Mouse (Mus musculus) CH12.LX (cell line): Measurements from ENCODE around the gene Gm17364. TPM values are rescaled to one million over a fixed set of nuclear protein-coding genes. Genes with fewer than 3 reads are reported as not detected.
"Not testable (repeated sequence)": the region's sequence is repeated elsewhere in the genome, so short reads cannot be mapped to it uniquely, and the experiment has no call there.

Source experiments
- DNase-seq: peaks from one replicate; pipeline ENCODE4 v3.0.0-alpha.2; 2013; ENCODE audit errors: extremely low read depth
- H3K27ac ChIP-seq: 2 replicates; pipeline ENCODE4 v1.5.1; 2012; ENCODE audit warnings: low read depth, mild to moderate bottlenecking, control low read depth, moderate library complexity; ENCODE audit not compliant: insufficient read depth
- H3K27me3 ChIP-seq: replicated peaks from 2 replicates; pipeline ENCODE3; 2012; ENCODE audit warnings: inconsistent platforms
- H3K36me3 ChIP-seq, 2 experiments: replicated peaks in 1 of 2; 2 replicates each; pipeline versions ENCODE3 to v1.6.1; 2012; ENCODE audit warnings: inconsistent platforms in 1 of 2, low read length in 1 of 2, mild to moderate bottlenecking in 1 of 2, mixed read lengths in 1 of 2, moderate library complexity in 1 of 2; ENCODE audit not compliant: control insufficient read depth in 1 of 2, insufficient read depth in 1 of 2
- H3K4me1 ChIP-seq, 2 experiments: 2 replicates each; pipeline ENCODE4 v1.6.1; 2012; ENCODE audit warnings: inconsistent platforms in 1 of 2, moderate library complexity in 1 of 2; ENCODE audit not compliant: insufficient read depth in 2 of 2, control insufficient read depth in 1 of 2
- H3K4me2 ChIP-seq: 2 replicates; pipeline ENCODE4 v1.6.1; 2012; ENCODE audit warnings: low read depth, mild to moderate bottlenecking, control low read depth; ENCODE audit not compliant: poor library complexity, insufficient read depth, severe bottlenecking
- H3K4me3 ChIP-seq, 3 experiments: fragments of 150-350 bp in 1 of 3; sonication (generic) in 1 of 3; replicated peaks in 1 of 3; 2 replicates each; pipeline versions ENCODE3 to v1.5.1; 2011 to 2012; ENCODE audit warnings: low read depth in 2 of 3, low read length in 2 of 3, mild to moderate bottlenecking in 2 of 3, moderate library complexity in 2 of 3, control low read depth in 1 of 3, improper control_type of control experiment in 1 of 3, inconsistent platforms in 1 of 3, mixed read lengths in 1 of 3; ENCODE audit not compliant: poor library complexity in 1 of 3
- H3K79me2 ChIP-seq: replicated peaks from 2 replicates; pipeline ENCODE4 v1.6.1; 2012; ENCODE audit warnings: mild to moderate bottlenecking, moderate library complexity; ENCODE audit not compliant: control insufficient read depth, poor library complexity, insufficient read depth, severe bottlenecking; ENCODE audit errors: extremely low read depth
- H3K9ac ChIP-seq: 2 replicates; pipeline ENCODE4 v1.6.1; 2012; ENCODE audit warnings: low read depth, mild to moderate bottlenecking, control low read depth, moderate library complexity; ENCODE audit not compliant: insufficient read depth
- H3K9me3 ChIP-seq: replicated peaks from 2 replicates; pipeline ENCODE3; 2012; ENCODE audit warnings: low read length, inconsistent platforms, mixed read lengths
- E2F4 ChIP-seq: IDR thresholded peaks from 2 replicates; pipeline ENCODE4 v1.6.1; 2011; ENCODE audit warnings: low read depth, low read length, improper control_type of control experiment; ENCODE audit not compliant: insufficient replicate concordance
- EP300 ChIP-seq: IDR thresholded peaks from 2 replicates; pipeline ENCODE4 v1.6.1; 2011; ENCODE audit warnings: low read length, improper control_type of control experiment
- JUN ChIP-seq: IDR thresholded peaks from 2 replicates; pipeline ENCODE4 v1.6.1; 2011; ENCODE audit warnings: low read depth, mild to moderate bottlenecking, low read length, improper control_type of control experiment, moderate library complexity; ENCODE audit not compliant: insufficient read depth
- KAT2A ChIP-seq: IDR thresholded peaks from 2 replicates; pipeline ENCODE4 v1.6.1; 2012; ENCODE audit warnings: low read length, improper control_type of control experiment, inconsistent platforms; ENCODE audit not compliant: insufficient replicate concordance
- MYC ChIP-seq: IDR thresholded peaks from 2 replicates; pipeline ENCODE4 v1.6.1; 2011; ENCODE audit warnings: low read depth, mild to moderate bottlenecking, improper control_type of control experiment, low read length
- USF1 ChIP-seq: IDR thresholded peaks from 2 replicates; pipeline ENCODE4 v1.6.1; 2014; ENCODE audit warnings: low read depth, mild to moderate bottlenecking, inconsistent platforms, low read length, improper control_type of control experiment
- ZKSCAN1 ChIP-seq: IDR thresholded peaks from 2 replicates; pipeline ENCODE4 v1.6.1; 2012; ENCODE audit warnings: low read depth, inconsistent platforms, low read length, improper control_type of control experiment, borderline replicate concordance
- ZNF384 ChIP-seq: IDR thresholded peaks from 2 replicates; pipeline ENCODE4 v1.6.1; 2012; ENCODE audit warnings: low read depth, low read length, improper control_type of control experiment, inconsistent platforms
- dilution Hi-C: fragments of 300-500 bp; cut with MboI; formaldehyde crosslinking; loops from 2 replicates; pipeline ENCODE4 v1.14.3; 2020; ENCODE audit warnings: low sequenced_read_pairs; ENCODE audit not compliant: extremely low pct_unique_long_range_greater_than_20kb, extremely low pct_ligation_motif_present
- in situ Hi-C: fragments of 300-500 bp; cut with MboI; formaldehyde crosslinking; loops from 3 replicates; pipeline ENCODE4 v1.14.3; 2019; ENCODE audit warnings: low sequenced_read_pairs, low pct_ligation_motif_present, low pct_unique_long_range_greater_than_20kb, mixed read lengths
- polyA plus RNA-seq: library from polyadenylated mRNA; unstranded; fragments of >175 nt; gene quantifications from 2 replicates; pipeline ENCODE4 v1.2.1, GENCODE M21; 2012; ENCODE audit warnings: low read depth; ENCODE audit not compliant: insufficient read length
- total RNA-seq, 2 experiments: library from RNA; depleted of rRNA; stranded (reverse); fragments of 300-350 nt in 1 of 2; fragments of >200 nt in 1 of 2; gene quantifications; 2 replicates each; pipeline ENCODE4 v1.2.3; 2012 to 2014

Gm17364 gene
- total and polyA plus RNA-seq, 3 experiments: 17.3 TPM; not detected in 2

GRCm38 (mm10) chr13:41263304-41264006, 10.3 kb downstream of the Gm17364 start:
- peaks cover 6% of the 10 kb centered on the region for H3K9me3 ChIP-seq
- H3K4me3 ChIP-seq: no peak overlapping the region
- peaks cover 0 to 12% of the 10 kb centered on the region in 2 experiments for H3K36me3 ChIP-seq
- TF ChIP-seq EP300 (no peak), E2F4 (no peak), ZNF384 (no peak)
- no peaks in the 10 kb centered on the region for H3K27me3 ChIP-seq
- peaks cover 8 to 28% of the 10 kb centered on the region in 2 experiments for H3K4me1 ChIP-seq
- no peak overlapping the region for H3K9ac ChIP-seq
- DNase-seq: no peak
- dilution Hi-C loops (no loop called here), in situ Hi-C loops (no loop called here)
- no peak overlapping the region for H3K4me2 ChIP-seq
- no peaks in the 10 kb centered on the region; the same call in 1 of the 2 replicates for H3K79me2 ChIP-seq
- H3K27ac ChIP-seq: no peak overlapping the region

GRCm38 (mm10) chr13:41261617-41262016, 12.2 kb downstream of the Gm17364 start:
- H3K9ac ChIP-seq, in situ Hi-C loops, dilution Hi-C loops, H3K4me3 ChIP-seq, DNase-seq, H3K4me2 ChIP-seq, H3K27me3 ChIP-seq, H3K9me3 ChIP-seq, H3K79me2 ChIP-seq, H3K27ac ChIP-seq: not testable (repeated sequence)
- H3K36me3 ChIP-seq: peaks cover 0 to 13% of the 10 kb centered on the region in 2 experiments
- peaks cover 8 to 24% of the 10 kb centered on the region in 2 experiments for H3K4me1 ChIP-seq

GRCm38 (mm10) chr13:41257851-41258250, 15.9 kb downstream of the Gm17364 start:
- H3K27ac ChIP-seq: no peak overlapping the region
- DNase-seq: no peak
- H3K36me3 ChIP-seq: peaks cover 0 to 26% of the 10 kb centered on the region in 2 experiments
- H3K4me2 ChIP-seq: no peak overlapping the region
- no peak for TF ChIP-seq USF1
- no peak for TF ChIP-seq ZNF384
- TF ChIP-seq KAT2A: no peak
- no peak for TF ChIP-seq MYC
- no peak for TF ChIP-seq JUN
- TF ChIP-seq ZKSCAN1: no peak
- no peaks in the 10 kb centered on the region for H3K9me3 ChIP-seq
- no peak overlapping the region for H3K4me3 ChIP-seq
- no peaks in the 10 kb centered on the region for H3K27me3 ChIP-seq
- no peak overlapping the region for H3K9ac ChIP-seq
- H3K4me1 ChIP-seq: peaks cover 8 to 24% of the 10 kb centered on the region in 2 experiments
- in situ Hi-C loops (no loop called here), dilution Hi-C loops (no loop called here)
- H3K79me2 ChIP-seq: no peaks in the 10 kb centered on the region; the same call in 1 of the 2 replicates
